Mouse (Mus musculus) retina, postnatal 7 days (tissue): ENCODE results near the gene Fancm.
"Not testable (repeated sequence)": the region's sequence is repeated elsewhere in the genome, so short reads cannot be mapped to it uniquely, and the experiment has no call there.

ENCODE experiments used
- DNase-seq: peaks from one replicate; pipeline ENCODE4 v3.0.0-alpha.2; 2012; ENCODE audit warnings: low read depth, low spot score

Fancm gene

DNA sequence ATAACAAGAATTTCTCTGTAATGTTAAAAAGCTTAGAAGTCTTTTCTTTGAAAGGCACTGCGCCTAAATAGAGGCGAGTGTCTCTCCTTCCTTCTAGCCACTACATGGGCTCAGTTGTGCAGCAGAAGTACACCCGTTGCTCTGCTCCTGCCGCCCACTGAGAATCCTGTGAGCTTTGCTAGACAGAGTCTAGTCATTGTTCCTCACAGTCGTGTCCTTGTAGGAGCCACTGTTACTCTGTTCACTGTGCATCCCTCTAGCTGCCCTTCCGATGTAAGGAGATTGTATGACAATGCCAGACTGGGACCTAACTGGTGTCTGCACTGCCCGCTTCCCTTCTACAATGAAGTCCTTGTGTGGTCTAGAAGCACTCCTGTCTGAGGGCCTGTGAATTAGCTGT is 43.6 kb downstream of the Fancm start:
- DNase-seq = no peak

DNA sequence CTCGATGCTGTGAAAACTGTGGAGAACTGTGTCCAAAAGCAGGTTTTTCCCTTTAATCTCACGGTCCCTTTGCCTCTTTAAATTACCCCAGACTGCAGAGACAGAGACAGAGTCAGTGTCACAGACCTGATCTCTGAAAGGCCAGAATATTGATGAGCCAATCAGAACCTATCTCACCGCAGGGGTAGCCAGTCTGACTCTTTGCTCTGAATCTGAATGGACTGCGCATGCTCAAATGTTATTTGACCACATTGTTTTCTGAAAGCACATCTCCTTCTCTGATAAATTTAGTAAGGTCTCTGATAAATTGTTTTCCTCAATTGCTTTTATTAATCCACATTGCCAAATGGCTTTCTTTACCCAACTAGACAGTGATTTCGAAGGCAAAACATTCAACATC is 44.0 kb downstream of the Fancm start:
- no peak for DNase-seq

DNA sequence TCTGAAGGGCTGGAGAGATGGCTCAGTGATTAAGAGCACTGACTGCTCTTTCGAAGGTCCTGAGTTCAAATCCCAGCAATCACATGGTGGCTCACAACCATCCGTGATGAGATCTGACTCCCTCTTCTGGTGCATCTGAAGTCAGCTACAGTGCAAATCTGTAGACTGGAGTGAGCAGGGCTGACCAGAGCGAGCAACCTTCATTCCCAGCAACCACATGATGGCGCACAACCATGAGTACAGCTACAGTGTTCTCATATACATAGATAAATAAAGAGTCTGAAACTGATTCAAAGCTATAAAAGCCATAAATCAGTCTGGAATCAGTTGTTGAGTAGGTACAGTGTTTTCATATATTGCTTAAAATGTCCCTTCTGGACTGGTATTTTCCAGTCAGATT is 60.7 kb downstream of the Fancm start:
- DNase-seq = not testable (repeated sequence)

DNA sequence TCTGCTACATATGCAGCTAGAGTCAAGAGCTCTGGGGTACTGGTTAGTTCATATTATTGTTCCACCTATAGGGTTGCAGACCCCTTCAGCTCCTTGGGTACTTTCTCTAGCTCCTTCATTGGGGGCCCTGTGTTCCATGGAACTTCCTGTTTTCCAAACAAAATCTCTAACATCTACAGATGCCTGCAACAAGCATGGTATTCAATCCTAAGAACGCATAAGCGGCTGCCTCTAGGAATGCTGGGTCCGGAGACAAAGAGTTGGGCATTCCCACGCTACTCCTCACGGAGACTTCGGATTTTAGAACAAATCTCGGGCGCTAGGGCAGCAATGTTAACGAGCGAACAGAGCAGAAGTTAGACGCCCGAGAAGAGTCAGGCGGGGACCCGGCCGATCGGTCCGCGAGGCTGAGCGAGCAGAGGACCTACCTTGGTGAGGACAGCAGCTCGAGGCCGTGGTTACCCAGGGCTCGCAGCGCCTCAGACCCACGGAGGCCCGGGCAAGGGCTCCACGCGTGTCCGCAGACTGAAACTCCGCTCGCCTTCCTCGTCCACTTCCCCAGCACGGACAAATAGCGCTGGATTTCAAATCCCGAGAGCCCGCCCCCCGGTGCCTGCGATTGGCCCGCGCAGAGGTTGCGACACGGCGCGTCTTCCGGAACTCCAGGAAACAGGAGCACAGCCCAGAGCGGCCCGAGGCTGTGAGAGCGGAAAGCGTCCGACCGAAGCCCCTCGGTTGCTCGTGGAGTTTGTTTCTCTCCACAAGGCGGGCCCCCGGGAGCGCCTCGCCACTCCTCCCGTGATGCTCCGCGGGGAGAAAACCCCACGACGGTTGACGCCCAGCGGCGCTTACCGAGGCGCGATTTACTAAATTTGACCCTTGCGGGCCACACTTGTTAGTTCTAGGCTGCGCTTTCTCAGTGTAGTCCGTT is 96.9 kb downstream of the Fancm start, which contains the start of gene Mis18bp1:
Gene Mis18bp1, minus strand, starts transcription at position 584 of the 931 bp plus-strand sequence.
- DNase-seq = peak; percentile 91

DNA sequence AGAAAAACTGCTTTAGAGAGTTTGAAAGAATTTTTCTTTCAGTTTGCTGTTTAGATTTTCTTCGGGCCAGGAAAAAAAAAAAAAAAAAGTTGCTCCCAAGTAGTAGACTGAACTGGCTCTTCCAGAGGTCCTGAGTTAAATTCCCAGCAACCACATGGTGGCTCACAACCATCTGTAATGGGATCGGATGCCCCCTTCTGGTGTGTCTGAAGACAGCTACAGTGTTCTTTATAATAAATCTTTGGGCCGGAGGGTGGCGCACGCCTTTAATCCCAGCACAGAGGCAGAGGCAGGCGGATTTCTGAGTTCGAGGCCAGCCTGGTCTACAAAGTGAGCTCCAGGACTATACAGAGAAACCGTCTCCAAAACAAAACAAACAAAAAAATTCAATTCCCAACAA is 97.6 kb downstream of the Fancm start:
- DNase-seq = peak; percentile 9

DNA sequence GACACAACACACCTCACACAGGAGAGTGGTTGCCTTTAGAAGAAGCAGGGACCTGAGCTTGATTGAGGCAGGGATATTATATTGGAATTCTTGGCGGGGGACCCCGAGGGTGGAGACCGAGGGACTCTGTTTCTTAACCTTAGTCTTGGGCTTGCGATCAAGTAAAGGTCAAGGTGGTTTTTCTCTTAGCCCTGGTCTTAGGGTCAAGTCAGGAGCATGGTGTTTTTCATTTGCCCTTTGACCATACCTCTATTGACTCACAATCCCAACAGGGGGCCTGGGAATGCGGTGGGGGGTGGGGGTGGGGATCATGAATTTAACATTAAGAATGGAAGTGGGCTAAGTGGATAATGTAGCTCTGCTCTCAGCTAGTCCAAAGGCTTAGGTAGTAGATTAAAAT is 98.3 kb downstream of the Fancm start:
- no peak for DNase-seq
